Mouse (Mus musculus) stomach, embryonic 16.5 days (tissue): Measurements from ENCODE around the gene Mapkapk3. TPM values are rescaled to one million over a fixed set of nuclear protein-coding genes. Genes with fewer than 3 reads are reported as not detected.

Experiments used
- ATAC-seq: fragments of 200-750 bp; cut with Nextera tagmentation; 2 replicates; pipeline ENCODE4 v1.8.0; 2017; ENCODE audit warnings: moderate number of reproducible peaks, moderate TSS enrichment; ENCODE audit not compliant: insufficient read depth, low FRiP score
- H3K27ac ChIP-seq: fragments of 300-500 bp; sonication (generic); 2 replicates; pipeline ENCODE4 v1.5.1; 2014; ENCODE audit warnings: low read length
- H3K27me3 ChIP-seq: fragments of 300-500 bp; sonication (generic); 2 replicates; pipeline ENCODE4 v1.6.1; 2014; ENCODE audit warnings: low read length, control low read depth, mixed read lengths; ENCODE audit not compliant: control insufficient read depth, insufficient read depth
- H3K36me3 ChIP-seq: fragments of 300-500 bp; sonication (generic); 2 replicates; pipeline ENCODE4 v1.6.1; 2014; ENCODE audit warnings: low read length; ENCODE audit not compliant: control insufficient read depth, insufficient read depth
- H3K4me1 ChIP-seq: fragments of 300-500 bp; sonication (generic); 2 replicates; pipeline ENCODE4 v1.6.1; 2014; ENCODE audit warnings: low read length, control low read depth, mixed read lengths; ENCODE audit not compliant: control insufficient read depth, insufficient read depth
- H3K4me2 ChIP-seq: fragments of 300-500 bp; sonication (generic); 2 replicates; pipeline ENCODE4 v1.6.1; 2014; ENCODE audit warnings: low read depth, low read length, mixed read lengths
- H3K4me3 ChIP-seq: fragments of 300-500 bp; sonication (generic); replicated peaks from 2 replicates; pipeline ENCODE4 v1.5.1; 2014; ENCODE audit warnings: mild to moderate bottlenecking, low read length
- H3K9ac ChIP-seq: fragments of 300-500 bp; sonication (generic); 2 replicates; pipeline ENCODE4 v1.6.1; 2014; ENCODE audit warnings: low read length
- H3K9me3 ChIP-seq: fragments of 300-500 bp; sonication (generic); replicated peaks from 2 replicates; pipeline ENCODE4 v1.6.1; 2016; ENCODE audit warnings: low read length, control low read depth; ENCODE audit not compliant: control insufficient read depth
- WGBS: fragments of 180-500 bp; shearing (Covaris S2); extraction: QIAGEN DNeasy Blood & Tissue Kit; methylation state at CpG from one replicate; pipeline ENCODE4 v1.1.7; 2014; 5-methylcytosine and 5-hydroxymethylcytosine counted together
- polyA plus RNA-seq: library from polyadenylated mRNA; unstranded; fragments of >200 nt; fragmentation: Nextera tagmentation; extraction: Ambion mirVana; gene quantifications from 2 replicates; pipeline ENCODE4 v1.2.1, GENCODE M21; 2015

Gene Mapkapk3
- polyA plus RNA-seq, 1 experiment from 2014 or later = 41.2 TPM

DNA sequence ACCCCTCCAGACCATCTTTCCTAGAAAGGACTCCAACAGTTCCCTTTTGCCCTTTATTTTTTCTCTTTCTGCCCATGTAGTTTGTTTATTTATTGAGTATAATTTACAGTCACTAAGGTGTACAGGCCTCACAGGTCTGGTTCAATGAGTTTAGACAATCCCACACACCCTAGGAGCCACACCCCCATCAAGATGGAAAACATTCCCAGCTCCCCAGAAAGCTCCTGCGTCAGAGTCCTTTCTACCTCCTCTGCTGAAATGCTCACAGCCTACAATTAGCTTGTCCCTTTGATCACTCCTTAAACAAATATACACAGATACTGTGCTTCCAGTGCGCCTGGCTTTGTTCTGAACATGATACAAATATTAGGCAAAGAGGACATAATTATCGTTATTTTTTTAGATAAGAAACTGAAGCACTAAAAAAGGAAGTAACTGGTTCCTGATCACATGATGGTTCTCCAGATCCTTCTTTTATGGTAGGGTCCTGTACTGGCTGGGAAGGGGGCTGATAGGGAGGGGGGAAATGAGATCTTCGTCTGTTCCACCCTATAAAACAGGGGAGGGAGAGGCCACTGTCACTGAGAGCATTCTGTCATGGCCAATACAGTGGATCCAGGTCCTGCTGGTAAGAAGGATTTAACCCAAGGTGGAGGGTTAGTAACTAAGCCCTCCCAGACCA is 21.8 kb downstream of the Mapkapk3 start:
- ATAC-seq = no peak

DNA sequence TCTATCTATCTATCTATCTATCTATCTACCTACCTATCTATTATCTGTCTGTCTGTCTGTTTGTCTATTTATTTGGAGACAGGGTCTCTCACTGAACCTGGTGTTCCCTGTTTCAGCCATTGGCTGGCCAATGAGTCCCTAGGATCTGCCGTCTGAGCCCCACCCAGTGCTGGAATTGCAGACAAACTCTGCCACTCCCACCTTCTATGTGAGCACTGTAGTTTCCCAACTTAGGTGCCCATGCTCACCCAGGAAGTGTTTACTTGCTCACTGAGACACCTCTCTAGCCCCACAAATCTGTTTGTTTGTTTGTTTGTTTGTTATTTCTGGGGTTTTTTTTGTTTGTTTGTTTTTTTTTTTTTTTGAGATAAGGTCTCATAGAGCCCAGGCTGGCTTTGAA is 22.6 kb downstream of the Mapkapk3 start:
- H3K9me3 ChIP-seq = no peaks in the 10 kb centered on the region
- H3K4me3 ChIP-seq = no peak overlapping the region
- H3K9ac ChIP-seq = no peak overlapping the region
- no peaks in the 10 kb centered on the region; the same call in 1 of the 2 replicates for H3K4me1 ChIP-seq
- no peaks in the 10 kb centered on the region for H3K36me3 ChIP-seq
- no peak overlapping the region for H3K27ac ChIP-seq
- 44% methylated on average over 1 of the region's 1 CpGs for WGBS
- no peak overlapping the region for H3K4me2 ChIP-seq
- no peak for ATAC-seq
- H3K27me3 ChIP-seq = no peaks in the 10 kb centered on the region

More for the DNA sequence above, 21.8 kb downstream of the Mapkapk3 start:
- no peaks in the 10 kb centered on the region for H3K27me3 ChIP-seq
- no peak overlapping the region for H3K9ac ChIP-seq
- 28% methylated on average over 4 of the region's 4 CpGs for WGBS
- no peaks in the 10 kb centered on the region for H3K9me3 ChIP-seq
- no peak overlapping the region for H3K4me3 ChIP-seq
- H3K27ac ChIP-seq = no peak overlapping the region
- H3K36me3 ChIP-seq = no peaks in the 10 kb centered on the region
- no peak overlapping the region for H3K4me2 ChIP-seq
- H3K4me1 ChIP-seq = no peaks in the 10 kb centered on the region; the same call in 1 of the 2 replicates

GRCm38 (mm10) chr9:107264731-107265130 is 24.9 kb downstream of the Mapkapk3 start:
- H3K27me3 ChIP-seq = no peaks in the 10 kb centered on the region
- no peak overlapping the region for H3K9ac ChIP-seq
- H3K9me3 ChIP-seq = no peaks in the 10 kb centered on the region
- no peaks in the 10 kb centered on the region for H3K4me1 ChIP-seq
- H3K4me3 ChIP-seq = no peak overlapping the region
- H3K27ac ChIP-seq = no peak overlapping the region
- no peaks in the 10 kb centered on the region for H3K36me3 ChIP-seq
- no peak for ATAC-seq
- H3K4me2 ChIP-seq = no peak overlapping the region
- WGBS = 67% methylated on average over 3 of the region's 3 CpGs

DNA sequence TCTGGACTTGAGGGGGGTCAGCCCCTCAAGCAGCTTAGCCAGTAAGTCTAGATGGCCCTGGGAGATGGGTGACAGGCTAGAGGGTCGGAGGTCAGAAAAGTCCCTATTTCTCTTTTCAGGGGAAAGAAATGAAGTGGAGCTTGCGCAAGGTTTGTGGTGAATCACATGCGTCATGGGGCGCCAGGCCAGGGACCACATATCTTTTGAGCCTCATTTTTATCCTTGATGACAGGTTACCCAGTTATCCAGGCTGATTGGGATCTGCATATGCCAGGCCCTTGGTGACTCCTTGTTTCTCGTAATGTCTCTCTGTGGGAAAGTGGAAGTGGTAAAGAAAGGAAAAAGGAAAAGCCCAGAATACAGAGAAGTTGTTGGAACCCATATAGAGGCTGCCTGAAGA is 25.8 kb downstream of the Mapkapk3 start:
- no peaks in the 10 kb centered on the region for H3K9me3 ChIP-seq
- no peak overlapping the region for H3K4me3 ChIP-seq
- 75% methylated on average over 5 of the region's 5 CpGs for WGBS
- H3K27me3 ChIP-seq = no peaks in the 10 kb centered on the region
- H3K27ac ChIP-seq = no peak overlapping the region
- ATAC-seq = no peak
- no peak overlapping the region for H3K4me2 ChIP-seq
- no peaks in the 10 kb centered on the region for H3K4me1 ChIP-seq
- no peaks in the 10 kb centered on the region for H3K36me3 ChIP-seq
- no peak overlapping the region for H3K9ac ChIP-seq

DNA sequence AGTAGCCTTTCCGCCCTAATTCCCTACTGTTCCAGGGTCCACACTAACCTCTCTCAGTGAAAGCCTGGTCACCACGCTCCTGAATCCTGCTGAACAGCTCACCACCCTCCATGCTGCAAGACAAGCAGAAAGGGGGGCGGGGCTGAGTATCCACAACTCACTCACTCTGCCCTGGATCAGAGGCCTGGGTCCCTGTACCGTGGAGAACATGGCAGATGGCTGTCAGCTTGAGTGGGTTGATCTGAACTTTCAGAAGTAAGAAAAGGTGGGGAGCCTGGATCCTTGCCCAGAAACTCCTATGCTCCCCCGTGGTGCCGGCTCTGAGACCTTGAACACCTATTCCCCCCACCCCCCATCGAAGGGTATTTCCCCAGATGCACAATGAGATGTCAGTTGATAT is 27.3 kb downstream of the Mapkapk3 start:
- 75% methylated on average over 7 of the region's 7 CpGs for WGBS
- no peaks in the 10 kb centered on the region for H3K9me3 ChIP-seq
- no peaks in the 10 kb centered on the region for H3K27me3 ChIP-seq
- H3K36me3 ChIP-seq = no peaks in the 10 kb centered on the region
- H3K9ac ChIP-seq = no peak overlapping the region
- H3K4me1 ChIP-seq = no peaks in the 10 kb centered on the region
- H3K27ac ChIP-seq = no peak overlapping the region
- no peak for ATAC-seq
- H3K4me3 ChIP-seq = no peak overlapping the region
- no peak overlapping the region for H3K4me2 ChIP-seq

DNA sequence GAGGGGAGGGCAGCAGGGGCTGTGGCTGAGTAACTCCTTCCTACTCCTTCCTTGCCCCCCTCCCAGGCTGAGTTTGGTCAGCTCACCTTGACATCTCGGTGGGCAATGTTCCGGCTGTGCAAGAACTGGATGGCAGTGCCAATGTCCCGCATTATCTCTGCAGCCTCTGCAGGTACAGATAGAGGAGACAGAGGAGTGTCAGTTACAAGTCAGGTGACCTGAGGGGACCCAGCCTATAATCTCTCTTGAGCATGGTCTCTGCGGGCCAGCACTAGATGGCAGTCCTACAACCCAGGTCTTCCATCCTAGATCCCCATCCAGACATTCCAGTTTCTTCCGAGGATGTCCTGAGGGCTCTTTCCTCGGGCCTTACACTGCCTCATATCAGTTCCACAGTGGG is 27.9 kb downstream of the Mapkapk3 start:
- H3K9ac ChIP-seq = no peak overlapping the region
- no peak for ATAC-seq
- 72% methylated on average over 6 of the region's 6 CpGs for WGBS
- no peak overlapping the region for H3K27ac ChIP-seq
- no peaks in the 10 kb centered on the region for H3K9me3 ChIP-seq
- no peaks in the 10 kb centered on the region for H3K36me3 ChIP-seq
- H3K4me2 ChIP-seq = no peak overlapping the region
- H3K4me1 ChIP-seq = no peaks in the 10 kb centered on the region
- H3K27me3 ChIP-seq = no peaks in the 10 kb centered on the region
- no peak overlapping the region for H3K4me3 ChIP-seq

DNA sequence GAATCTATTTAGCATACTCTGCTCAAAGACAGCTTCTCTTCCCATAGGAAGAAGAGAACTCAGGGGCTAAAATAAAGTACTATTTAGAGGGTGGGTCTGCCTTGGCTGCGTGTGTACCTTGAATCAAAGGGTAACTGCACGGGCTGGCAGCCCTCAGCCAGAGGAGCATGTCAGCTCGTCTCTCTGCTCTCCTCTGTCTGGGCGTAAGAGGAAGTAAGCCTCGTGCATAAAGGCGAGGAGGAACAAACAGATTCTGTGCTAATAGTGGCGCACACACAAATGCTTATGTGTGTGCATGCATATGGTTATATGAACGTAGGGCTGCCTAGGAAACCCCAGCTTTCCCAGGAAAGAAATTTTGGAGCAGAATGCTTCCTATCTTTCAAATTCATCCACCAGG is 28.8 kb downstream of the Mapkapk3 start:
- no peaks in the 10 kb centered on the region for H3K27me3 ChIP-seq
- H3K9me3 ChIP-seq = no peaks in the 10 kb centered on the region
- ATAC-seq = no peak
- 44% methylated on average over 8 of the region's 8 CpGs for WGBS
- H3K4me3 ChIP-seq = no peak overlapping the region
- no peak overlapping the region for H3K27ac ChIP-seq
- H3K36me3 ChIP-seq = no peaks in the 10 kb centered on the region
- H3K4me2 ChIP-seq = no peak overlapping the region
- no peak overlapping the region for H3K9ac ChIP-seq
- no peaks in the 10 kb centered on the region for H3K4me1 ChIP-seq

- Histone ChIP-seq H3K4me2 (no peak overlapping the region), H3K4me1 (no peaks in the 10 kb centered on the region), H3K27ac (no peak overlapping the region), H3K4me3 (no peak overlapping the region), H3K36me3 (no peaks in the 10 kb centered on the region), H3K9me3 (no peaks in the 10 kb centered on the region), H3K9ac (no peak overlapping the region), H3K27me3 (no peaks in the 10 kb centered on the region)
- no peak for ATAC-seq
- 68% methylated on average over 2 of the region's 2 CpGs for WGBS
Measured at GRCm38 (mm10) chr9:107260429-107260828, 29.2 kb downstream of the Mapkapk3 start.

GRCm38 (mm10) chr9:107259571-107259970 is 30.1 kb downstream of the Mapkapk3 start:
- H3K4me3 ChIP-seq = no peak overlapping the region
- no peaks in the 10 kb centered on the region for H3K27me3 ChIP-seq
- no peak overlapping the region for H3K27ac ChIP-seq
- H3K4me2 ChIP-seq = no peak overlapping the region
- ATAC-seq = no peak
- H3K9me3 ChIP-seq = no peaks in the 10 kb centered on the region
- H3K4me1 ChIP-seq = no peaks in the 10 kb centered on the region
- no peaks in the 10 kb centered on the region for H3K36me3 ChIP-seq
- H3K9ac ChIP-seq = no peak overlapping the region
- 51% methylated on average over 6 of the region's 6 CpGs for WGBS
